ENCODE assay signal across 16 mouse cellular contexts in the genomic region with DNA sequence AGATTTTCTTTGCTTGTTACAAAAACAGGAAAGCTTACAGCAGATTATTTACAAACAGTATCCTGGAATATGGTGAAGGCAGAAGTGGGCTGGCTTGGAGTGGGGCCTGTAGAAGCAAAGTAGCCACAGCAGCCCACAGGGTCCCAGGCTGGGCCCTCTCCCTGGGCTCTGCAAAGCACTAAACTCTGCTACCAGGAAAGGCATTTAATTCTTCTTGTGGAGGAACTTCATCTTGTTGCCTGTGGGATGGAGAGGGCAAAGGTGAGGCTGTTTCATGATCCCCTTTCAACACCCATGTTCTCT. TPM values are rescaled to one million over a fixed set of nuclear protein-coding genes. Genes with fewer than 3 reads are reported as not detected.
DNase-seq lines count a peak whose midpoint lies in the region; ATAC-seq and TF ChIP-seq lines count a peak whose summit lies in the region.
"Had no signal": no experiment of that assay in that cellular context is flagged by ENCODE, and none has a peak within 500 bp of the region (broad histone marks: within the 10 kb centered on the region; RNA-seq: fewer than 3 reads in every experiment).

No protein-coding gene starts in this region.

- TF ChIP-seq CTCF in cerebellum, adult 2 months (IDR thresholded peaks at IDR 0.05; ENCODE audit: borderline replicate concordance, insufficient read depth, low read depth, low read length), result no peak

- DNase-seq in heart, embryonic 10.5 days (ENCODE audit: low spot score), result no peak
- DNase-seq in lung, postnatal 36 days, result no peak
- DNase-seq in embryonic facial prominence, embryonic 14.5 days (ENCODE audit: low spot score), result no peak
- DNase-seq in cerebellum, adult 2 months, result no peak
- DNase-seq: adrenal gland, postnatal 10 days; gastrocnemius, postnatal 14 days; kidney, adult 11 months; kidney, postnatal 4 days; lung, adult 2 months had no signal

- H3K9ac ChIP-seq in heart, embryonic 15.5 days, result no peak overlapping the region
- no peak overlapping the region for H3K9ac ChIP-seq in lung, embryonic 15.5 days
- no peak overlapping the region for H3K9ac ChIP-seq in embryonic facial prominence, embryonic 14.5 days (ENCODE audit: low read depth, low read length)
- no peak overlapping the region for H3K9ac ChIP-seq in liver, embryonic 15.5 days
- H3K9ac ChIP-seq: stomach, embryonic 15.5 days had no signal

- peak overlapping the region; percentile 10; the same call in 1 of the 2 replicates for H3K27ac ChIP-seq in heart, embryonic 15.5 days
- H3K27ac ChIP-seq in heart, embryonic 10.5 days, result no peak overlapping the region
- H3K27ac ChIP-seq in lung, embryonic 15.5 days, result peak overlapping the region; percentile 24; the same call in 1 of the 2 replicates
- H3K27ac ChIP-seq in embryonic facial prominence, embryonic 14.5 days (replicated peaks; ENCODE audit: low read depth, low read length), result peak overlapping the region; percentile 45; the same call in 1 of the 2 replicates
- H3K27ac ChIP-seq in liver, embryonic 15.5 days (replicated peaks), result peak overlapping the region; percentile 51
- no peak overlapping the region for H3K27ac ChIP-seq in cerebellum, adult 2 months (ENCODE audit: insufficient read depth, low read length)
- H3K27ac ChIP-seq: left cerebral cortex, adult 2 months; stomach, embryonic 15.5 days had no signal

- no peak for ATAC-seq in heart, embryonic 15.5 days (replicated peaks; ENCODE audit: insufficient number of reproducible peaks, insufficient read depth, low FRiP score, low read depth)
- no peak for ATAC-seq in lung, embryonic 15.5 days (ENCODE audit: borderline replicate concordance, extremely low read depth, low FRiP score, low TSS enrichment)
- no peak for ATAC-seq in embryonic facial prominence, embryonic 14.5 days (ENCODE audit: low read depth)
- ATAC-seq in liver, embryonic 15.5 days (ENCODE audit: insufficient read depth), result no peak

- H3K9me3 ChIP-seq in heart, embryonic 15.5 days (replicated peaks), result no peaks in the 10 kb centered on the region
- no peaks in the 10 kb centered on the region for H3K9me3 ChIP-seq in heart, embryonic 10.5 days
- no peaks in the 10 kb centered on the region for H3K9me3 ChIP-seq in lung, embryonic 15.5 days
- no peaks in the 10 kb centered on the region for H3K9me3 ChIP-seq in embryonic facial prominence, embryonic 14.5 days (ENCODE audit: control insufficient read depth, low read length)
- no peaks in the 10 kb centered on the region for H3K9me3 ChIP-seq in liver, embryonic 15.5 days (replicated peaks)
- H3K9me3 ChIP-seq: stomach, embryonic 15.5 days had no signal

- H3K36me3 ChIP-seq in heart, embryonic 15.5 days, result peaks cover 45% of the 10 kb centered on the region
- H3K36me3 ChIP-seq in heart, embryonic 10.5 days, result peaks cover 71% of the 10 kb centered on the region
- peaks cover 76% of the 10 kb centered on the region for H3K36me3 ChIP-seq in lung, embryonic 15.5 days
- peaks cover 64% of the 10 kb centered on the region for H3K36me3 ChIP-seq in embryonic facial prominence, embryonic 14.5 days (ENCODE audit: control insufficient read depth, insufficient read depth, low read length)
- H3K36me3 ChIP-seq in liver, embryonic 15.5 days (replicated peaks), result peaks cover 83% of the 10 kb centered on the region

- TF ChIP-seq POLR2A in cerebellum, adult 2 months (IDR thresholded peaks at IDR 0.05; ENCODE audit: borderline replicate concordance, insufficient read depth, low read length), result no peak

- no peak overlapping the region for H3K4me2 ChIP-seq in heart, embryonic 15.5 days
- H3K4me2 ChIP-seq in lung, embryonic 15.5 days, result no peak overlapping the region
- no peak overlapping the region for H3K4me2 ChIP-seq in embryonic facial prominence, embryonic 14.5 days (ENCODE audit: low read depth, low read length)
- H3K4me2 ChIP-seq in liver, embryonic 15.5 days, result no peak overlapping the region
- H3K4me2 ChIP-seq: stomach, embryonic 15.5 days had no signal

- H3K4me3 ChIP-seq in heart, embryonic 15.5 days, result no peak overlapping the region
- H3K4me3 ChIP-seq in heart, embryonic 10.5 days, result no peak overlapping the region
- H3K4me3 ChIP-seq in lung, embryonic 15.5 days, result no peak overlapping the region
- no peak overlapping the region for H3K4me3 ChIP-seq in embryonic facial prominence, embryonic 14.5 days (ENCODE audit: low read depth, low read length)
- no peak overlapping the region for H3K4me3 ChIP-seq in liver, embryonic 15.5 days (replicated peaks)
- H3K4me3 ChIP-seq in cerebellum, adult 2 months (replicated peaks; ENCODE audit: insufficient read depth, low read depth, low read length), result no peak overlapping the region
- H3K4me3 ChIP-seq: erythroblast, embryonic 14.5 days; left cerebral cortex, adult 2 months; myocyte; stomach, embryonic 15.5 days had no signal

- H3K4me1 ChIP-seq in heart, embryonic 15.5 days (replicated peaks), result peaks cover 19% of the 10 kb centered on the region
- H3K4me1 ChIP-seq in heart, embryonic 10.5 days, result peaks cover 28% of the 10 kb centered on the region
- peaks cover 24% of the 10 kb centered on the region for H3K4me1 ChIP-seq in lung, embryonic 15.5 days
- H3K4me1 ChIP-seq in embryonic facial prominence, embryonic 14.5 days (ENCODE audit: control insufficient read depth, insufficient read depth, low read length), result peaks cover 6% of the 10 kb centered on the region; the same call in 1 of the 2 replicates
- H3K4me1 ChIP-seq in liver, embryonic 15.5 days (replicated peaks), result peaks cover 57% of the 10 kb centered on the region
- peaks cover 10% of the 10 kb centered on the region; the same call in 1 of the 2 replicates for H3K4me1 ChIP-seq in cerebellum, adult 2 months (ENCODE audit: control insufficient read depth, insufficient read depth, low read length)

- no peaks in the 10 kb centered on the region for H3K27me3 ChIP-seq in heart, embryonic 15.5 days
- no peaks in the 10 kb centered on the region for H3K27me3 ChIP-seq in heart, embryonic 10.5 days (ENCODE audit: insufficient read depth, poor library complexity, severe bottlenecking)
- no peaks in the 10 kb centered on the region for H3K27me3 ChIP-seq in lung, embryonic 15.5 days
- H3K27me3 ChIP-seq in embryonic facial prominence, embryonic 14.5 days (replicated peaks; ENCODE audit: control insufficient read depth, insufficient read depth, low read length), result no peaks in the 10 kb centered on the region
- H3K27me3 ChIP-seq in liver, embryonic 15.5 days, result no peaks in the 10 kb centered on the region
- no peaks in the 10 kb centered on the region for H3K27me3 ChIP-seq in cerebellum, adult 2 months (ENCODE audit: control insufficient read depth, insufficient read depth, low read length)
- H3K27me3 ChIP-seq: stomach, embryonic 15.5 days had no signal

RNA-seq across cellular contexts. Expression of gene Rpl27a, which starts 5.4 kb away (rescaled TPM):
- polyA plus RNA-seq in heart, embryonic 15.5 days (2015; fragmentation: Nextera tagmentation; extraction: Ambion mirVana), result 70.7 and 72.1 TPM in 2 replicates
- polyA plus RNA-seq in heart, embryonic 10.5 days (2016; fragmentation: Nextera tagmentation; extraction: Ambion mirVana), result 91.3 and 105 TPM in 2 replicates
- polyA plus RNA-seq in lung, embryonic 15.5 days (2015; fragmentation: Nextera tagmentation; extraction: Ambion mirVana), result 136 and 146 TPM in 2 replicates
- 152 and 153 TPM in 2 replicates for polyA plus RNA-seq in embryonic facial prominence, embryonic 14.5 days (2014; fragmentation: Nextera tagmentation; extraction: Ambion mirVana)
- polyA plus RNA-seq in liver, embryonic 15.5 days (2015; fragmentation: Nextera tagmentation; extraction: Ambion mirVana), result 58.5 and 71.9 TPM in 2 replicates
- polyA plus RNA-seq in cerebellum, adult 2 months (2012; rRNA removed), result 299 and 318 TPM in 2 replicates

RNA-seq across cellular contexts. Expression of gene Trim66, which starts 16.5 kb away (rescaled TPM):
- 0.01 TPM in 1 of 2 replicates, not detected in the other for polyA plus RNA-seq in heart, embryonic 15.5 days (2015; fragmentation: Nextera tagmentation; extraction: Ambion mirVana)
- 0.08 TPM in 1 of 2 replicates, not detected in the other for polyA plus RNA-seq in heart, embryonic 10.5 days (2016; fragmentation: Nextera tagmentation; extraction: Ambion mirVana)
- 0.02 and 0.03 TPM in 2 replicates for polyA plus RNA-seq in lung, embryonic 15.5 days (2015; fragmentation: Nextera tagmentation; extraction: Ambion mirVana)
- 2.9 and 3.2 TPM in 2 replicates for polyA plus RNA-seq in embryonic facial prominence, embryonic 14.5 days (2014; fragmentation: Nextera tagmentation; extraction: Ambion mirVana)
- not detected in 2 replicates for polyA plus RNA-seq in liver, embryonic 15.5 days (2015; fragmentation: Nextera tagmentation; extraction: Ambion mirVana)
- polyA plus RNA-seq in cerebellum, adult 2 months (2012; rRNA removed), result 11.3 and 11.6 TPM in 2 replicates
- polyA plus RNA-seq: erythroblast, embryonic 14.5 days had no signal

Comparison
In these comparisons a context has a peak if more than half of its experiments do, and no peak if none do; other contexts are left out.
1. H3K27ac ChIP-seq: peak in heart, embryonic 15.5 days (single experiment), lung, embryonic 15.5 days (single experiment), embryonic facial prominence, embryonic 14.5 days (single experiment) and liver, embryonic 15.5 days (single experiment); none in heart, embryonic 10.5 days (single experiment) and cerebellum, adult 2 months (single experiment).